ENCODE assay signal across 10 mouse cellular contexts in the genomic region with DNA sequence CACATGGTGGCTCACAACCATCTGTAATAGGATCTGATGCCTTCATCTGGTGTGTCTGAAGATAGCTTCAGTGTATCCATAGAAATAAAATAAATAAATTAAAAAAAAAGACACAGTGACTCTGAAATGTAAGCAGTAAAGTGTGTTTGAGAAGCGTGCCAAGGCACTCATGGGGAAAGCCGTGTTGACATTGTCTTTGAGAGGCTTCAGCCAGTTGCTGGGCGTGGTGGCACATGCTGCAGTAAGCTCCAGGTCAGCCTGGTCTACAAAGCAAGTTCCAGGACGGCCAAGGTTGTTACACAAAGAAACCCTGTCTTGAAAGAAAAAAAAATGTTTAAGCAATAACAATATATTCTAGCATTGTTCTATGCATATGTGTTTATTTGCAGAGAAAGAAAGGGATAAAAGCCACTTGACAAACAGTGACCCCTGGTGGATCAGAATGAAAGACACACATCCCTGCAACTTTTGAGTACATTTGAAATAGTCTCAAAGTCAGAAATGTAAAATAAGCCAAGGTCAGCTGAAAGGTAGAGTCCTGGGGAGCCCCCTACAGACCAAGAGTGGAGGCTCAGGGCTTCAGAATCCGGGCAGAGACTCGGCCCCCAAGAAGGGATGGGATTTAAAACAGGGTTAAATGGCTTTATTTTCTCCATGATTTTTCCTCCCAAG. TPM values are rescaled to one million over a fixed set of nuclear protein-coding genes. Genes with fewer than 3 reads are reported as not detected.
DNase-seq lines count a peak whose midpoint lies in the region; ATAC-seq and TF ChIP-seq lines count a peak whose summit lies in the region.
"Had no signal": no experiment of that assay in that cellular context is flagged by ENCODE, and none has a peak within 500 bp of the region (broad histone marks: within the 10 kb centered on the region; RNA-seq: fewer than 3 reads in every experiment).

No protein-coding gene starts in this region.

- 0 out of 2 replicates have a peak, but pooled peaks have one; percentile 11 for TF ChIP-seq CTCF in lung, adult 2 months (IDR thresholded peaks at IDR 0.05; ENCODE audit: insufficient read depth, low read length)

- no peak overlapping the region for H3K27ac ChIP-seq in embryonic facial prominence, embryonic 11.5 days (replicated peaks; ENCODE audit: low read depth, low read length)
- H3K27ac ChIP-seq in embryonic facial prominence, embryonic 10.5 days (replicated peaks), result no peak overlapping the region
- H3K27ac ChIP-seq: forebrain, embryonic 13.5 days; liver, embryonic 13.5 days had no signal

- no peak for ATAC-seq in embryonic facial prominence, embryonic 11.5 days (replicated peaks; ENCODE audit: insufficient number of reproducible peaks, low FRiP score, low TSS enrichment, low read depth)
- ATAC-seq: forebrain, embryonic 13.5 days had no signal

- H3K27me3 ChIP-seq in embryonic facial prominence, embryonic 11.5 days (ENCODE audit: control insufficient read depth, insufficient read depth, low read length), result no peaks in the 10 kb centered on the region
- no peaks in the 10 kb centered on the region for H3K27me3 ChIP-seq in embryonic facial prominence, embryonic 10.5 days (replicated peaks; ENCODE audit: low read depth, poor library complexity, severe bottlenecking)
- H3K27me3 ChIP-seq: forebrain, embryonic 13.5 days; liver, embryonic 13.5 days had no signal

- no peak overlapping the region for H3K9ac ChIP-seq in embryonic facial prominence, embryonic 11.5 days (replicated peaks; ENCODE audit: low read length)
- H3K9ac ChIP-seq: forebrain, embryonic 13.5 days; liver, embryonic 13.5 days had no signal

- no peak overlapping the region for H3K4me2 ChIP-seq in embryonic facial prominence, embryonic 11.5 days (ENCODE audit: low read depth, low read length)
- H3K4me2 ChIP-seq: forebrain, embryonic 13.5 days; liver, embryonic 13.5 days had no signal

- peak; percentile 50 for DNase-seq in embryonic facial prominence, embryonic 11.5 days (ENCODE audit: low spot score)
- no peak for DNase-seq in embryonic facial prominence, embryonic 10.5 days (ENCODE audit: low spot score)
- DNase-seq in right cerebral cortex, adult 2 months (ENCODE audit: low spot score in 2 of 2), result peak; percentile 16 to 41
- DNase-seq in right cerebral cortex, postnatal 4 days, result no peak
- no peak for DNase-seq in lung, adult 2 months
- peak; percentile 18 to 20 for DNase-seq in thymus, postnatal 36 days
- DNase-seq in layer of hippocampus, postnatal 10 days (ENCODE audit: low spot score in 2 of 2), result no peak
- no peak for DNase-seq in heart, adult 11 months
- DNase-seq: liver, embryonic 13.5 days had no signal

- H3K9me3 ChIP-seq in embryonic facial prominence, embryonic 11.5 days (replicated peaks; ENCODE audit: control insufficient read depth, low read length), result no peaks in the 10 kb centered on the region
- no peaks in the 10 kb centered on the region for H3K9me3 ChIP-seq in embryonic facial prominence, embryonic 10.5 days
- H3K9me3 ChIP-seq: forebrain, embryonic 13.5 days; liver, embryonic 13.5 days had no signal

- no peak overlapping the region for H3K4me3 ChIP-seq in embryonic facial prominence, embryonic 11.5 days (ENCODE audit: low read depth, low read length)
- H3K4me3 ChIP-seq in embryonic facial prominence, embryonic 10.5 days, result no peak overlapping the region
- no peak overlapping the region for H3K4me3 ChIP-seq in lung, adult 2 months (replicated peaks; ENCODE audit: extremely low read depth, low read depth, low read length)
- H3K4me3 ChIP-seq: forebrain, embryonic 13.5 days; liver, embryonic 13.5 days had no signal

- no peaks in the 10 kb centered on the region for H3K36me3 ChIP-seq in embryonic facial prominence, embryonic 11.5 days (replicated peaks; ENCODE audit: control insufficient read depth, insufficient read depth, low read depth, low read length)
- H3K36me3 ChIP-seq in embryonic facial prominence, embryonic 10.5 days (replicated peaks), result peaks cover 59% of the 10 kb centered on the region

- TF ChIP-seq POLR2A in lung, adult 2 months (IDR thresholded peaks at IDR 0.05; ENCODE audit: borderline replicate concordance, extremely low read depth, low read depth, low read length), result no peak

- WGBS in embryonic facial prominence, embryonic 11.5 days, result 76% methylated on average over 6 of the region's 6 CpGs
- WGBS in embryonic facial prominence, embryonic 10.5 days, result 88% methylated on average over 6 of the region's 6 CpGs
- 48% methylated on average over 6 of the region's 6 CpGs for WGBS in lung, adult 2 months

- H3K4me1 ChIP-seq in embryonic facial prominence, embryonic 11.5 days (ENCODE audit: control insufficient read depth, insufficient read depth, low read length), result no peaks in the 10 kb centered on the region
- no peaks in the 10 kb centered on the region for H3K4me1 ChIP-seq in embryonic facial prominence, embryonic 10.5 days
- H3K4me1 ChIP-seq in lung, adult 2 months (ENCODE audit: control insufficient read depth, insufficient read depth, low read length), result no peaks in the 10 kb centered on the region
- H3K4me1 ChIP-seq: forebrain, embryonic 13.5 days had no signal

RNA-seq across cellular contexts. Expression of a gene that starts 14.3 kb away (rescaled TPM):
- polyA plus RNA-seq in embryonic facial prominence, embryonic 11.5 days (2014; fragmentation: Nextera tagmentation; extraction: Ambion mirVana), result 0.88 and 0.97 TPM in 2 replicates
- polyA plus RNA-seq in embryonic facial prominence, embryonic 10.5 days (2016; fragmentation: Nextera tagmentation; extraction: Ambion mirVana), result 0.94 and 1.1 TPM in 2 replicates
- 1,054 and 1,299 TPM in 2 replicates for polyA plus RNA-seq in lung, adult 2 months (2012; rRNA removed)
- total RNA-seq in layer of hippocampus, postnatal 10 days (2021), result under 1 TPM in 1 of 2 experiments, not detected in 1; 0.25 TPM
- polyA plus RNA-seq: forebrain, embryonic 13.5 days had no signal

RNA-seq across cellular contexts. Expression of a gene that starts 15.2 kb away (rescaled TPM):
- 41.5 and 44.6 TPM in 2 replicates for polyA plus RNA-seq in embryonic facial prominence, embryonic 11.5 days (2014; fragmentation: Nextera tagmentation; extraction: Ambion mirVana)
- 54.5 and 56.7 TPM in 2 replicates for polyA plus RNA-seq in embryonic facial prominence, embryonic 10.5 days (2016; fragmentation: Nextera tagmentation; extraction: Ambion mirVana)
- polyA plus RNA-seq in lung, adult 2 months (2012; rRNA removed), result 20.9 and 23.7 TPM in 2 replicates
- 10 to 100 TPM; 20.9 to 25.9 TPM for total RNA-seq in layer of hippocampus, postnatal 10 days (2021)

RNA-seq across cellular contexts. Expression of a gene that starts 21.1 kb away (rescaled TPM):
- 0.13 and 0.18 TPM in 2 replicates for polyA plus RNA-seq in embryonic facial prominence, embryonic 11.5 days (2014; fragmentation: Nextera tagmentation; extraction: Ambion mirVana)
- polyA plus RNA-seq in embryonic facial prominence, embryonic 10.5 days (2016; fragmentation: Nextera tagmentation; extraction: Ambion mirVana), result 0.10 and 0.12 TPM in 2 replicates
- polyA plus RNA-seq in lung, adult 2 months (2012; rRNA removed), result 0.05 and 0.08 TPM in 2 replicates
- total RNA-seq in layer of hippocampus, postnatal 10 days (2021), result 1 to 10 TPM; 1.4 to 2.3 TPM

RNA-seq across cellular contexts. Expression of a gene that starts 27.6 kb away (rescaled TPM):
- polyA plus RNA-seq in embryonic facial prominence, embryonic 11.5 days (2014; fragmentation: Nextera tagmentation; extraction: Ambion mirVana), result 28.2 and 28.9 TPM in 2 replicates
- polyA plus RNA-seq in embryonic facial prominence, embryonic 10.5 days (2016; fragmentation: Nextera tagmentation; extraction: Ambion mirVana), result 28.3 and 29.2 TPM in 2 replicates
- polyA plus RNA-seq in lung, adult 2 months (2012; rRNA removed), result 3.4 and 5.8 TPM in 2 replicates
- 10 to 100 TPM; 11.6 to 11.9 TPM for total RNA-seq in layer of hippocampus, postnatal 10 days (2021)

RNA-seq across cellular contexts. Expression of a gene that starts 27.6 kb away (rescaled TPM):
- polyA plus RNA-seq in embryonic facial prominence, embryonic 11.5 days (2014; fragmentation: Nextera tagmentation; extraction: Ambion mirVana), result 19.6 and 20.4 TPM in 2 replicates
- polyA plus RNA-seq in embryonic facial prominence, embryonic 10.5 days (2016; fragmentation: Nextera tagmentation; extraction: Ambion mirVana), result 40.2 and 41.7 TPM in 2 replicates
- 19.6 and 23.9 TPM in 2 replicates for polyA plus RNA-seq in lung, adult 2 months (2012; rRNA removed)
- total RNA-seq in layer of hippocampus, postnatal 10 days (2021), result 10 to 100 TPM; 21.2 to 23.1 TPM

Comparison
In these comparisons a context has a peak if more than half of its experiments do, and no peak if none do; other contexts are left out.
1. DNase-seq: peak in embryonic facial prominence, embryonic 11.5 days (single experiment), right cerebral cortex, adult 2 months (2 of 2) and thymus, postnatal 36 days (2 of 2); none in embryonic facial prominence, embryonic 10.5 days (single experiment), right cerebral cortex, postnatal 4 days (single experiment), lung, adult 2 months (single experiment), layer of hippocampus, postnatal 10 days (0 of 2) and heart, adult 11 months (single experiment).
2. RNA of a gene that starts 14.3 kb away (polyA plus RNA-seq): 1,054 to 1,299 TPM in lung, adult 2 months; 0.94 to 1.1 TPM in embryonic facial prominence, embryonic 10.5 days and 0.88 to 0.97 TPM in embryonic facial prominence, embryonic 11.5 days; every median in the first group is over 100 times any median in the second.